Mouse (Mus musculus): ENCODE results near the gene Atp11a. TPM values are rescaled to one million over a fixed set of nuclear protein-coding genes. Genes with fewer than 3 reads are reported as not detected.

The Atp11a gene
- total RNA-seq, 4 experiments from 2014 or later = 59.6 to 76.0 (median 63.8) TPM

DNA sequence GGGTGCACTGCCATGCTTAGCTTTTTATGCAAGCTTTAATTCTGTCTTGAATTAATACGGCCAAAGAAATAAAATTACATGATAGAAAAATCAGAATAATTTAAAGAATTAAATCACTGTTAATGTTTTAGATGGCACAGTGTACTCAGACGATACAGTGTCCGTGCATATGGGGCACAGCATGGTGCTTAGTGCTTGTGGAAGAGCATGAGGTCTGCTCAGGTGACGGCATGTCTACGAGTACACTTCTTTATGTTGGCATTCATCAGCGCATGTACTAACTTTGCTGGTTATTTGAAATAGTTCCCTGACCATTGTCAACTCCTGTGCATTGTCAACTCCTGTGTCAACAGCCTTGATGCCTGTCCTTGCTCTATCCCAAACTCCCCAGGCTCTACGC lies 12.5 kb downstream of the Atp11a start:
- DNase-seq (ENCODE audit: low spot score in 2 of 2) = no peak

DNA sequence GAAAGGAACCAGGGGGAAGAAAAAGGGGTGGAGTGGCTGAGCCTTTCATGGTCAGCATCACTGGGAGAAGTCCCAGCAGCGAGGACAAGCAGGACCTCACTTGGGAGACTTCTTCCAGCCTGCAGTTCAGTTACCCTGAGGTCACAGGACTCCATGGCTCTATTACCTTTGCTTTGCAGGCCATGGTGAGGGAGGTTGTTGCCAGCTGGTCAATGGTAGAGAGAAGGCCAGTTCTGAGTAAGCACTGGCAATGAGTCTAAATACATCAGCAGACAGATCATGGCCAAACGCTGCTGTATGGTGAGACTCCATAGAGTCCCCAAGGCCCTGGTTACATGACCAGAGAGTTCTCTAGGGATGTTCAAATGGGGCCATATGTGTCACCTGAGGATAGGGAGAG lies 15.5 kb downstream of the Atp11a start:
- DNase-seq (ENCODE audit: low spot score in 2 of 2) = no peak

DNA sequence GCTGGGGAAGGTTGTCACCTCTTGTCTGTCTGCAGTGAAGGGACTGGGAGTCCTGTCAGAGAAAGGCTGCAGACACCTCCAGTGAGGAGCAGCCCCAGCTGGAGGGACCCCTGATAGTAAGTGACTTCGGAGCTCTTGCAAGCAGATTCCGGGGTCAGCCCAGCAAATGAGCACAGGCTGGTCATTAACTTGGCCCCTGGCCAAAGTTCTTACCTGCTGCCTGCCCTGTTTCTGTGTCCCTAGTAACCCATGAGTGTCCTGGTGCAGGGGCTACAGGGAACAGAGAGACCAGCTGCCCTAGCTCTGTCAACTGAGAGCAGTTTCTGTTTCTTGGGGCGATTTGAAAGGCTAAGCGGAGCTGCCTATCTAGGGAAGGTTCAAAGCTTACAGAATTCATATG lies 17.1 kb downstream of the Atp11a start:
- no peak for DNase-seq (ENCODE audit: low spot score in 2 of 2)

DNA sequence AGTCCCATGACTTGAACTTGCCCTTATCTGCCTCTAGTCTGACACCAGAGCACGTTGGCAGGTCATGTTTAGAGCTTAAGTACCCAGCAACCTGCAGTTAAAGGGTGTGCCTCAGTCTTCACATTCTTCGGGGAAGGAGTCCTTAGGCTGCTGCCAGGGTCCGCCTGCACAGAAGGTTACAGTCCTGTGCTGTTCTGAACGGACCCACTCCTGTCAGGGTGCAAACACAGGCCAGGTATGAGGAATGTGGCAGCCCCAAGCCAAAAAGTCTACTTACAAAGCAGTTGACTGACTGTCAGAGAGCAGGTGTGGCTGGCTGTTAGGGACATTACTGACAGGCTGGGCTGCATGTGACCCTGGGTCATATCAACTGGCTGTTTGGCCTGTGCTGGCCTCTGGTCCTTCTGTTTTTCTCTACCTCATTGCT lies 18.1 kb downstream of the Atp11a start:
- no peak for DNase-seq (ENCODE audit: low spot score in 2 of 2)

DNA sequence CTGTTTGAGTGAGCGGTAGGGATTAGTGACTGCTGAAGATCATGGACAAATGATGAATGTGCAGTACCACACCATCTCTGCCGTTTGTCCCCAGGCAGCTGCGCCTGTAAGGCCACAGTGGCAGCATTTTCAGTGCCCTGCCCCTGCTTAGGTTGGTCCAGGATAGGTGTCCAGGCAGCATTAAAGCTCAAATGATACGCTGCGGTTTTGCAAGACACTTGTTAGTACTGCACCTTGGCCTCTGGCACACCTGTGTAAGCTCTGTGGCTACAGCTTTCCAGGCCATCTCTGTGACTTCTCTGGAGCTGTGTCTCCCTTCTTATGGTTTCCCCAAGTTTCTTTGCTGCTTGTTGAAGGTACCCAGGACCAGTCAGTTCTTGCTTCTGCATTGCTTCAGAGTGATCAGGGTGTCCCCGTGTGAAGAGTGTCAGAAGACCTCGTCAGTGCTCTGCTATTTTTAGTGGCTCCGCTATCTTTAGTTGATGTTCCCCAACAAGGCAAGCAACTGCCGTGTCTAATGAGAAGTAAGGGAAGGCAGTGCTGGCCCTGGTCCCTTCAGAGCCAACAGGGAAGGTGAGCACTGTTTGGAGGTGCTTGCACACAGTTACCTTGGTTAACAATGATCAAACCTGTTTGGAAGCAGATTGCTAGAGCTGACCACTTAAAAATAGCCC lies 18.6 kb downstream of the Atp11a start:
- no peak for DNase-seq (ENCODE audit: low spot score in 2 of 2)

DNA sequence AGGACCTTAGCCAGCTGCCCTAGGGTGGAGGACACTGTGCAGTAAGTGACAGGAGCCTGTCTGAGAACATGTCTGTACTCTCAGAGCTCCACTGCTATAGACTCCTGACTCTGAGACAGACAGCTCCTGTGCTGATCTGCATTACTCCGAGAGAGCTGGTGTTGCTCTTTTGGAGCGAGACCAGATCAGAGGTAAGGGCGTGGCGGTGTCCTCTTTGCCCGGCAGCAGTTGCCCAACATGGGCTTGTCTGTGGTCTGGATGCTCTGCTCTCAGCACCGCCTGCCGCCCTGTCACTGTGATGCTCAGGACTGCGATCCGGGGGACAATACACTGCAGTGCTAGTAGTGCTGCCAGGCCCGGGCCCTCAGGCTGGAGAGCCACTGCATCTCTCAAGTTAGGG lies 19.4 kb downstream of the Atp11a start:
- no peak for DNase-seq (ENCODE audit: low spot score in 2 of 2)

DNA sequence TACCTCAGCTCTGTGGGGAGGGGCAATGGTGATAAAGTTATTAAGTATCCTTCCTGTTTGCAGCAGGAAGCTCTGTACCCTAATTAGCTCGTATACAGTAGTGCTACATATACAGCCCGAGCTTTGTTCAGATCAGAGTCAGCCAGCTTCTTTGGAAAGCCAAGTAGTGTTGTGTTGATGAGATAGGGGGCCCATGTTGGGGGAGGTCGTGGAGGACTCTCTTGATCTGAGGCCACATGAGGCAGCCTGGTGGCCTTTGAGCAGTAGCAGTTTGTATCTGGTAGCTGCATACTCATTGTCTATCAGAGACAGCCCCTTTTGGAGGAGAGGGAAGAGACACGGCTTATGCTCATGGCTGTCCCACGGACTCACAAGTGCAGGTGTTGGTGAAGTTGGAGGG lies 20.4 kb downstream of the Atp11a start:
- DNase-seq (ENCODE audit: low spot score in 2 of 2) = no peak

DNA sequence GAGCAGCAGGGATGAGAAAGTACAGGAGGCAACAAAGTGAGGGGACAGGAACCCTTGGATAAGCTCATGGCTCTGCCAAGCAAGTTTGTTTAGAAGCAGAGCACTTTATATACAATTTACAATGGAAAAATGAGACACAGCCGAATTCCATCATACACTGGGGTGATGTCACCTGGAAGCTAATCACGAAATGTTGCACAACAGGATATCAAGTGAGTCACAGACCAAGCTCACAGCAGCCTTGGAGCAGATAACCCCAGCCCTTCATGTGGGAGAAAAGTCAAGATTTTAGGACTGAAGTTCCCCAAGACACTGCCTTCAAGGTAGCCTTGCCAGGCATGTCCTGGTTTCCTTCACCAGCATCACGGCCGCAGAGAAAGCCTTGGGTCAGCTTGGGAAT lies 22.7 kb downstream of the Atp11a start:
- no peak for DNase-seq (ENCODE audit: low spot score in 2 of 2)

DNA sequence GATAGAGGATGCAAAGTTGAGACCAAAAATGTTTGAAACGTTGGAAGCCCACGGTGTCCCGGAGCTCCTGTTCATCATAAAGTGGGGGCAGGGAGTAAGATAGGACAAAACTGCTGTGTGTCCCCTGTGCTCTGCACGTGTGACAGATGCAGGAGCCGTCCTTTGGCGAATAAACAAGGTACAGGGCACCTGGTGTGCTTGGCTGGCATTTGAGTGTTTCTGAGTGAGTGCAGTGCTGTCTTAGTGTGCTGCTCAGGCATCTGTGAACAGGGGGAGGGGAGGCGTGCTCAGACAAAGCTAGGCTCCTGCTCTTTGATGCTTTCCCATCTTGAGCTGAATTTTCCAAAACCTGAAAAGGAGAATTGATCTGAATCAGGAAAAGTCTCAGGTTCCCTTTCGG lies 28.7 kb downstream of the Atp11a start:
- DNase-seq (ENCODE audit: low spot score in 2 of 2) = no peak

DNA sequence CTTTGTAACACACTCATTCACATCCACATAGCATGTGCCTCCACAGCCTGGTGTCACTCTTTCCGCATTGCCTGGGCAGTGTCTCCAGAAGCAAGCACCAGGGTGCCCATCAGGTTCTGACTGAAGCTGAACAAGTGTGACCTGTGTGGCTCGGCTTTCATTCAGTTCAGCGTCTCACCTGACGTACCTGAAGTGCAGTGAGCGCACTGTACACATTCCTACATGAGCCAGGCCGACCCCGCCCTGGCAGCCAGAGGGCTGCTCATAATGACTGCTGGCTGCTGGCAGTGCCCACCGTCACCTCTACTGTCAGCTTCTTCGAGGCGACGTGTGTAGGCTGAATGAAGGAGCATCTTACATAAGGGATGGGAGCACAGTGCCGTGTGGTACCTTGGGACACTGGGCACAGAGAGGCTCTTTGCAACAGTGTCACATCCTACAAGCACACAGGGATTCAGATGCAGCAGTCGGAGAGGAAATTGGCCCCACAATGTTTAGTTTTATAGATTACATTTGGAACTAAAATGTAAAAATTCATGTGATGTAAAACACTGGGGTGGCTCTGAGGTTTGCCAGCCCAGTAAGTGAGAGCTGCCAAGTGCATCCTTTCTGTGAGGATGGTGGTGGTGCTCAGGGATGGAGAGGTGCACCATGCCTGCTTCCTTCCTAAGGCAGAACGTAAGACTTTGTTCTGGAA lies 29.6 kb downstream of the Atp11a start:
- DNase-seq (ENCODE audit: low spot score in 2 of 2) = no peak

DNA sequence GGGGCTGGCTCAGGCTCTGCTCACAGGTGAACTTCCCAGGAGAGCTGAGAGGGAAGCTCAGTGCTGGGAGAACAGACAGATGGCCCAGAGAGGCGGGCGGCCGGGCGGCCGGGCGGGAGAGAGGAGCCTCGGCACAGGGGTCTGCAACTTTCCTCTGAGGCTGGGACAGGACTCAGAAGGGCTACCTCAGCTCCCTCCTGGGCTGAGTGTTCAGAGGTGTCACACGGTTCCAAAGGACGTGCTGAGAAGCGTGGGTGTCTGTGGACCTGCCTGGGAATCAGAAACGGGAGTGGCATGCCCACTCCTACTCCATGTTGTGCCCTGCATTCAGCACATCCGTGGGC lies 30.1 kb downstream of the Atp11a start:
- no peak for DNase-seq (ENCODE audit: low spot score in 2 of 2)

DNA sequence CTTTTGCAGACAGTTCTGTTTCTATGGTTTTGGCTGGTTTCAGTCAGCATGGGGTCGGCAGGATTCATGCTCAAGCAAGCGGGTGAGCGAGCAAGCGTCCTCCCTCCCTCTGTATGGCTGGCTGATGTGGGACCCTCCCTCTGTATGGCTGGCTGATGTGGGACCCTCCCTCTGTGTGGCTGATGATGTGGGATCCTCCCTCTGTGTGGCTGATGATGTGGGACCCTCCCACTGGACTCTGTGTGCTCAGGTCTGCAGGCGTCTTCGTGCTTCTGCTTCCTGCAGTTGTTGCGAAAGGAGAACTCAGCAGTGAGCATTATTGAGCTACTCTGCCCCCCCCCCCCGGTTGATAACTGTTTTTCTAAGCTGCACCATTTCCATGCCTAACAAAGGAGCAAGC lies 30.6 kb downstream of the Atp11a start:
- DNase-seq (ENCODE audit: low spot score in 2 of 2) = no peak

DNA sequence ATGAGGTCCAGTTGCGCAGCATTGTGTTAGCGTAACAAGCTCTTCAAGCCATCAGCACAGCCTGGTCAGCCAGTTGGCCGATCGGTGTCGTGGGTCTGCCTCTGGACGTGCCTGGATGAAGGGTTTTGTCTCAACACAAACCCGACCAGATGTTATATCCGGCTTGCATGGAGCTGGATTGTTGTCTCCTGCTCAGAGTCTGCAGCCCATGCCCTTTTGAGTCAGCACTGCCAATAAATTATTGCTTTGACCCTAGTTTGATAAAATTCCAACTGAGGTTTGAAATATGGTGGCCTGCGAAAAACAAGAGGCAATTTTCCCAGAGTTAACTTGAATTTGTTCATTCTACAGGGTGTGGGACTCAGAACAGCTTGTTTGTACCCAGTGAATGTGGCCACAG lies 31.9 kb downstream of the Atp11a start:
- DNase-seq (ENCODE audit: low spot score in 2 of 2) = no peak

DNA sequence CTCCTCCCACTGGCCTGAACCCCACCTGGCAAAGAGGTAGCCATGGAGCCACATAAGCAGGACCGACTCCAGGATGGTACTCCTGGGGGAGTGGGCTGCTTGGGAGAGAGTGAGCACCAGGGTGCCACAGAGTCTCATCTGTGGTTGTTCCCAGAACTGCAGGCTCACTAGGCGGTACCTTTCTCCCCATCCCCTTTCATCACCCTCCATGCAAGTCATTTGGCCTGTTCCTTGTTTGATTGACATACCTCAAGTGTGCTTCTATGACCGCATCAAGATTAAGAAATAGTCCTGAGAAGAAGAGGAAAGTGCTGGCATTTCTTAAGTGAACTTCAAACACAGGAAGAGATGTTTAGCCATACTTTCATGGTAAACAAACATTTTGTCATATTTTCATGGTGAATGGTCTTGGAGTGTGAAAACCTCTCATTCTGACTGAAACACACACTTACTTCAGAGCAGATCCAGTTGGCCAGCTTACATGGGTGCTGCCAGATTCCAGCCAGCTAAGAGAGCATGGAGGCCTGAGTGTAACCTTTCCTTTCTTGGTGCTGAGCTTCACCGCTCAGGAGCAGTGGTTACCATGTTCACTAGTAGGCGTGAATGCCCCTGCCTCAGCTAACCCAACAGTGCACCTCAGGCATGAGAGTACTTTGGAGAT lies 38.3 kb downstream of the Atp11a start:
- no peak for DNase-seq (ENCODE audit: low spot score in 2 of 2)

DNA sequence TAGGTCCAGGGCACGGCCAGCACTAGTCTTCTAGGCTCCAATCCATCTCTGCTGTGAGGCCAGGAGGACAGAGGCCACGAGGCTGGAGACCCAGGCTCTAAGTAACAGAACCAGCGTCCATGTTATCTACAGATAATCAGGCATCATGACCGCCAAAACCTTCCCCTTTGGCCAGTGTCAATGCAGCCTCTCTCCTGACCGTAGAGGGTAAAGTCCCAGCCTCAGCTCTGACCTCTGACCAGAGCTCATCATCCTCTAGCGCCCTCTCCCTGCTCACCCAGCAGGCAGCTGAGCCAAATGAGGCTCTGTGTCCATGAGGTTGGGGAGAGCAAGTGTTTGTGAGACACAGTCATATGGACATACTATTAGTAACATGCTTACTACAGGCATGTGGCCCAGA lies 42.3 kb downstream of the Atp11a start:
- no peak for DNase-seq (ENCODE audit: low spot score in 2 of 2)

DNA sequence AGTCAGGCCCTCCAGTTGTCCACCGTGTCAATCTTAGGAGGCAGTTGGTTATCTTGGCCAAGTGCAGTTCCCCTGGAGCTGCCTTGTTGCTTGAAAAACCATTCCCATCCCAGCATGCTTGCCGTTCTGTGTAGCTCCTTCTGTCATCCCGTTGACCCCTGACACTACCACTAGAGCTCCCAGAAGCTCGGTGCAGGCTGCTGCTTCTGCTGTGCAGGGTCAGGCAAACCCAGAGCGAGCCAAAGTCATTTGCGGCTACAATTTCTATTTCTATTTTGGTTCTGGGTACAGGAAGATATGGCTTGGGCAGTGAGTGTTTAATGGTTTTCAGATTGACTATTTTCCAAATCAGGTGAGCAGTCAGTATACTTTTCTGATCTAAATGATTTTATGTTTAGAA lies 43.0 kb downstream of the Atp11a start:
- no peak for DNase-seq (ENCODE audit: low spot score in 2 of 2)

DNA sequence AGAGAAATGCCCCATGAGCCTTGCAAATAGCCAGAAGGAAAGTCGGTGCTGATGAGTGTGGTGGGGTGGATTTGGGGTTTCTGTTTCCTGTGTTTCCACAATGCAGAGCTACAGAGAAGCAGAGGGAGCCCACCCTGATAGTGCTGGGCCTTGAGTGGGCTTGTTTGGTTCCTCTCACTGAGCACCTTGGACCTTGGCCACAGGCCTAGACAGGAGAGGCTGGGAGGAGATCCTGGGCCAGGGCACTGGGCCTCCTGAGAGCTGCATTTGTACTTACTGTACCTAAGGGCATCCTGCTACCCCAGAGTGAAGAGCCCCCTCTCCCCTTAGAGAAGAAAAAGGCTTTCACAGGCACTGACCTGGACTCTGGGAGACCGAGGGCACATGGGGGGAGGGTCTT lies 43.4 kb downstream of the Atp11a start:
- no peak for DNase-seq (ENCODE audit: low spot score in 2 of 2)

DNA sequence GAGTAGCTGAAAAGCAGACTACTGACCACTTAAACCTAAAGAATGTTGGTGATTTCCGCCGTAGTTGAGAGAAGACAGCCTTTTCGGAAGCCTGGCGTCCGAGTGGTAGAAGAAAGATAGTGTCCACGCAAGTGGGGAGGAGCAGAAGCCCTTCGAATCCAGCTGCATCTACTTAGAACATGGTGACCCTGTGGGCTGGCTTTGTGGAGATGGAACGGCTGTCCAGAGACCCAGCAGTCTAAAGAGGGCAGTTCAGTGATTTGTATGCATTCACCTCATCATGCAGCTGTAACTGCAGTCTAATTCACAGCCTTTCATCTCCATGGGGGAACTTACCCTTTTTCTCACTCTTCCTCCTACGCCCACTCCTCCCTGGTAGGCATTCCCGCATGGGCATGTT lies 44.8 kb downstream of the Atp11a start:
- DNase-seq (ENCODE audit: low spot score in 2 of 2) = no peak

DNA sequence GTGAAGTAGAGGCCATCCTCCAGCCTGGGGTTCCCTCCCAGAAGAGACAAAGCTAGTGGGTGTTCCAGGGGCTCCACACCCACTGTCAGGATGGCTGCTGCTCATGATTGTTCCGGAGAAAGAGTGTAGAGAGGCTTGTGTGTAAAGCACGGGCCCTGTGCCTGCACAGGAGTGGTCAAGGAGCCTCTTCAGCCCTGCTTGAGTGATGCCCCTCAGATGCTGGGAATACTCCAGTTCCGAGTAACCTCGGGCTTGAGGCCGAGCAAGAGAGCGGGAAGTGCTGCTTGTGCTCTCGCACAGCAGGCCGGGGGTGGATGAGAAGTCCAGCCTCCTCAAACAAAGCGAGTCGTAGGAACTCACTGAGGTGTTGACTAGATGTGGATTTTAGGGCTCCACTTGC lies 46.3 kb downstream of the Atp11a start:
- DNase-seq (ENCODE audit: low spot score in 2 of 2) = no peak

DNA sequence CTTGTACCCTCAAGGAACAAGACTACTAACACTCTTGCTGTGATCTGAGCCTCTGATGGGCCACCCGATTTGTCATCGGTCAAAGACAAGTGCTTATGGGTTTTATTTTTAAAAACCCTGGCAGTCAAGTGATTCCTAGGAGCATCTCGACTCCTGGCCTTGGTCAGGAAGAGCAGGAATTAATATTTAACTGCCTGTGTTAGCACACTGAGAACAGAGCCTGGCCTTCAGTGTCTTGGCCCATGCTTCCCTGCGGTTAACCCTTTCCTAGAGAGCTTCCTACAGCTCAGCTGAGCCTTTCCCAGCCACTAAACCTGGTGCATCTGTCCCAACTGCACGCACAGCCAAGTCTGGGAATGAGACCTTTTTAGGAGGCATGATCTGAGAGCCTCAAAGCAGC lies 48.1 kb downstream of the Atp11a start:
- DNase-seq (ENCODE audit: low spot score in 2 of 2) = no peak

DNA sequence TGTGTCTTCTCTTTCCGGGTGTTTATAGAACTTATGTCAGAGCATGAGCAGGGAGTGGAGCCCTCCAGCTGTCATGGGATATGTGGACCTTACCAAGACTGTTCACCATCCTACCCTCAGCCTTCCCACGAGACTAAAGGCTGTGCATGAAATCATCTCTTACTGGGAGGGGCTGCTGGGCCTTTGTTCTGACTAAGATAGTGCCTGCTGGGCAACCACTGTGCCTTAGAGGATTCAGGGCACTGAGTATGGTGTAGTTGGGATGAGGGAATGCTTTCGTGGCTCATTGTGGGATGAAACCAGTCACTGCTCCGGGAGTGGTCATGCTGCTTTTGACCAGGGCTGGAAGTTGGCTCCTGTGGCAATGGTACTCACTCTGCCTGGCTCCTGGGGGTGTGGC lies 48.8 kb downstream of the Atp11a start:
- no peak for DNase-seq (ENCODE audit: low spot score in 2 of 2)

DNA sequence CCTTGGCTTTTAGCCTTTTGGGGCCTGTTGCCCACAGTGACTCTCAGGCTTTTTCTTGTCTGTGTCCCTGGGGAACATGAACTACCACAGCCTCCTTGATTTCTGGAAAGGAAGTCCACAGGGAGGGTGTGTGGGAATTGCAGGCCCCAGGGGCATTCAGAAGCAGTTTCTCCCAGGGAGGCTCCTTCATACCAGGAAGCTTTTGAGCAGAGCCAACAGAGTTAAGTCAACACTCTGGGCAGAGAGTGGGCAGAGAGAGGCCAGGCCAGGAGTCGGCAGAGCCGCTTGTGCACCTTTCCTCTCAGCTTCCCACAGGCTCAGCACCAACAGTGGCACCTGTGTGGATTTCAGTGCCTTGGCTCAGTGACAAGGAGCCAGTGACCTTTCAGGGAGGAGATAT lies 51.2 kb downstream of the Atp11a start:
- no peak for DNase-seq (ENCODE audit: low spot score in 2 of 2)

DNA sequence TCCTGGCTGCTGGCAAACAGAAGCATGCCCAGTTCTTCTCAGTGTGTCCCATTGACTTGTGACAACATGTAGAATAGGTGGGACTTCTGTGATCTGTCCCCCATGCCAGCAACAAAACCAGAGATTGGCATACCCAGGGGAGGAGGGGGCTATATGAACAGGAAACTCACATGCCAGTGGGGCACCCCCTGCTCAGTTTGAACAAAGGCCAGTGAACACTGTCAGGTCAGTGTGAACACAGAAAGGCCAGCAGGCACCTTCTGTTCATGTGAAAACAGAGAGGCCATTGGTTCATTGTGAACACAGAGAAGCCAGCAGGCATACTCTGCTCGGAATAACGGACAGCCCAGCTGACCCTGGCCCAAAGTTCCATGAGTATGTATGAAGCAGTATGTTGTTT lies 52.7 kb downstream of the Atp11a start:
- no peak for DNase-seq (ENCODE audit: low spot score in 2 of 2)

Data from layer of hippocampus, adult 8-10 months (tissue).